Mouse (Mus musculus) embryonic facial prominence, embryonic 12.5 days (tissue): Measurements from ENCODE around the gene Pold4. TPM values are rescaled to one million over a fixed set of nuclear protein-coding genes. Genes with fewer than 3 reads are reported as not detected.

Source experiments
- ATAC-seq: fragments of 200-750 bp; cut with Nextera tagmentation; 2 replicates; pipeline ENCODE4 v1.8.0; 2017; ENCODE audit not compliant: insufficient number of reproducible peaks, insufficient read depth, low FRiP score, low TSS enrichment
- H3K27ac ChIP-seq: fragments of 300-500 bp; sonication (generic); 2 replicates; pipeline ENCODE4 v1.5.1; 2016; ENCODE audit warnings: mild to moderate bottlenecking
- H3K27me3 ChIP-seq: fragments of 300-500 bp; sonication (generic); 2 replicates; pipeline ENCODE4 v1.6.1; 2016; ENCODE audit warnings: mild to moderate bottlenecking, moderate library complexity
- H3K36me3 ChIP-seq: fragments of 300-500 bp; sonication (generic); 2 replicates; pipeline ENCODE4 v1.6.1; 2016; ENCODE audit warnings: mild to moderate bottlenecking
- H3K4me1 ChIP-seq: fragments of 300-500 bp; sonication (generic); 2 replicates; pipeline ENCODE4 v1.6.1; 2016
- H3K4me2 ChIP-seq: fragments of 300-500 bp; sonication (generic); replicated peaks from 2 replicates; pipeline ENCODE4 v1.6.1; 2016; ENCODE audit warnings: mild to moderate bottlenecking, moderate library complexity
- H3K4me3 ChIP-seq: fragments of 300-500 bp; sonication (generic); 2 replicates; pipeline ENCODE4 v1.5.1; 2016; ENCODE audit warnings: mild to moderate bottlenecking
- H3K9ac ChIP-seq: fragments of 300-500 bp; sonication (generic); 2 replicates; pipeline ENCODE4 v1.6.1; 2016; ENCODE audit warnings: mild to moderate bottlenecking, moderate library complexity
- H3K9me3 ChIP-seq: fragments of 300-500 bp; sonication (generic); 2 replicates; pipeline ENCODE4 v1.6.1; 2016; ENCODE audit warnings: mild to moderate bottlenecking, moderate library complexity
- WGBS: fragments of 180-500 bp; shearing (Covaris S2); methylation state at CpG from one replicate; pipeline ENCODE4 v1.1.7; 2016; 5-methylcytosine and 5-hydroxymethylcytosine counted together
- polyA plus RNA-seq: library from polyadenylated mRNA; unstranded; fragments of >200 nt; fragmentation: Nextera tagmentation; extraction: Ambion mirVana; gene quantifications from 2 replicates; pipeline ENCODE4 v1.2.1, GENCODE M21; 2016

The Pold4 gene
- polyA plus RNA-seq, 1 experiment from 2014 or later, result 14.9 TPM

DNA sequence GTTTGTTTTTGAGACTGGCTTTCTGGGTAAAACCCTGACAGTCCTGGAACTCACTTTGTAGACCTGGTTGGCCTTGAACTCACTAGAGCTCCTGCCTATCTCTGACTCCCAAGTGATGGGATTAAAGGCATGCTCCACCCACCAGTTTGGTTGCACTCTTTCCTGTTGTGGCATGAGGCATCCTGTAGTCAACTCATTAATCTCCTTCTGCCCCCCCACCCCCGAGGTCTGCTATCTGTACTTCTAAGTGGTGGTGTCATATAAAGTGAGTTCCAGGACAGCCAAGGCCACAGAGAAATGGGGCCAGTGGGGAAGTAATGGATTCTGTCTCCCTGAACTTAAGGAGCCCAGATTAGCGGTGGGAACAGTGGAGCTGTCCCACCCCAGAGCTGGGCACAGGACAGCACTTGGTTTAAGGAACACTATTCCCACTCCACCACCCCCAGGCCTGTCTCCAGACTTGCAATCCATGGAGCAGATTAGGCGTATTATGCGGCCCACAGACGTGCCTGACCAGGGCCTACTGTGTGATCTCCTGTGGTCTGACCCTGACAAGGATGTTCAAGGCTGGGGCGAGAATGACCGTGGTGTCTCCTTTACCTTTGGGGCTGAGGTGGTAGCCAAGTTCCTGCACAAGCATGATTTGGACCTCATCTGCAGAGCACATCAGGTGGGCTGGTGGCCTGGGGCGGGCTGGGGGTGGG is 37.5 kb upstream of the Pold4 start:
- ATAC-seq, result no peak
- H3K4me1 ChIP-seq, result peaks cover 23% of the 10 kb centered on the region
- no peak overlapping the region for H3K9ac ChIP-seq
- WGBS, result 92% methylated on average over 8 of the region's 8 CpGs
- peaks cover 53% of the 10 kb centered on the region for H3K36me3 ChIP-seq
- peak overlapping the region; percentile 90; the same call in 1 of the 2 replicates for H3K4me2 ChIP-seq
- H3K27me3 ChIP-seq, result no peaks in the 10 kb centered on the region
- no peak overlapping the region for H3K27ac ChIP-seq
- H3K4me3 ChIP-seq, result no peak overlapping the region
- no peaks in the 10 kb centered on the region for H3K9me3 ChIP-seq

DNA sequence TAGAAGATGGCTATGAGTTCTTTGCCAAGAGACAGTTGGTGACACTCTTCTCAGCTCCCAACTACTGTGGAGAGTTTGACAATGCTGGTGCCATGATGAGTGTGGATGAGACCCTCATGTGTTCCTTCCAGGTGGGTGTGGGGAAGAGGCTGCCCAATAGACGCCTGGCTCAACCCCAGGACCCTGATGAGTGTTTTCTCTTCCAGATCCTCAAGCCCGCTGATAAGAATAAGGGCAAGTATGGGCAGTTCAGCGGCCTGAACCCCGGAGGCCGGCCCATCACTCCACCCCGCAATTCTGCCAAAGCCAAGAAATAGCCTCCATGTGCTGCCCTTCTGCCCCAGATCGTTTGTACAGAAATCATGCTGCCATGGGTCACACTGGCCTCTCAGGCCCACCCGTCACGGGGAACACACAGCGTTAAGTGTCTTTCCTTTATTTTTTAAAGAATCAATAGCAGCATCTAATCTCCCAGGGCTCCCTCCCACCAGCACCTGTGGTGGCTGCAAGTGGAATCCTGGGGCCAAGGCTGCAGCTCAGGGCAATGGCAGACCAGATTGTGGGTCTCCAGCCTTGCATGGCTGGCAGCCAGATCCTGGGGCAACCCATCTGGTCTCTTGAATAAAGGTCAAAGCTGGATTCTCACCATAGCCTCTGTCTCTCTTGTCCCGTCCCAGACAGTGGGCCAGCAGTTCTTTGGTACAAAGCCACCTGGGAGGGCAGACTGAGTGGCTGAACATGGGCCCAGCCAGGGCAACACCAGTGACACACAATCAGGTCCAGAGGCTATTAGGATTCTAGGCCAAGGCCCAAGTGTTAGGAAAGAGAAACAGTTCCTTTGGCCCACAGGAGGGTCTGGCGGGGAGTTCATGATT is 36.7 kb upstream of the Pold4 start:
- H3K4me1 ChIP-seq, result peaks cover 26% of the 10 kb centered on the region
- H3K36me3 ChIP-seq, result peaks cover 56% of the 10 kb centered on the region
- no peak for ATAC-seq
- H3K9me3 ChIP-seq, result no peaks in the 10 kb centered on the region
- WGBS, result 82% methylated on average over 12 of the region's 12 CpGs
- no peak overlapping the region for H3K9ac ChIP-seq
- no peak overlapping the region for H3K4me2 ChIP-seq
- H3K27ac ChIP-seq, result no peak overlapping the region
- H3K27me3 ChIP-seq, result no peaks in the 10 kb centered on the region
- H3K4me3 ChIP-seq, result no peak overlapping the region

DNA sequence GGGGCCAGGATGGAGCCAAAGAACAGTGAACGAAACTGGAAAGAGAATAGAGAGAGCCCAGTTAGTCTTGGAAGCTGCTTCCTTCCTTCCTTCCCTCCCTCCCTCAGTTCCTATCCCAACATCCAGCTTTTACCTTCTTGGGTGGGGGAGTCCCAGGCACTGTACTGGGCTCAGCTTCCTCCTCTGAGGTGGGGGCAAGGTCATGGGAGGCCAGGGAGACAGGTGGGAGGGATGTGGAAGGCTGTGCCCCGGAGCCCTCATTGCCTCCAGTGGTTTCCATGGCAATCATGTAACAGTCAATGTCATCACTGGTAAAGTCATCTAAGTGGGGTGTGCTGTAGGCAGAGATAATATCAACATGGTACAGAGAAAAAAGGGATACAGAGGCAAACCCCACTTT is 35.7 kb upstream of the Pold4 start:
- no peak overlapping the region for H3K4me2 ChIP-seq
- no peak overlapping the region for H3K9ac ChIP-seq
- no peaks in the 10 kb centered on the region for H3K9me3 ChIP-seq
- H3K27me3 ChIP-seq, result no peaks in the 10 kb centered on the region
- peak overlapping the region; percentile 12; the same call in 1 of the 2 replicates for H3K27ac ChIP-seq
- 60% methylated on average over 2 of the region's 2 CpGs for WGBS
- H3K36me3 ChIP-seq, result peaks cover 61% of the 10 kb centered on the region
- H3K4me3 ChIP-seq, result no peak overlapping the region
- peaks cover 36% of the 10 kb centered on the region for H3K4me1 ChIP-seq
- no peak for ATAC-seq

DNA sequence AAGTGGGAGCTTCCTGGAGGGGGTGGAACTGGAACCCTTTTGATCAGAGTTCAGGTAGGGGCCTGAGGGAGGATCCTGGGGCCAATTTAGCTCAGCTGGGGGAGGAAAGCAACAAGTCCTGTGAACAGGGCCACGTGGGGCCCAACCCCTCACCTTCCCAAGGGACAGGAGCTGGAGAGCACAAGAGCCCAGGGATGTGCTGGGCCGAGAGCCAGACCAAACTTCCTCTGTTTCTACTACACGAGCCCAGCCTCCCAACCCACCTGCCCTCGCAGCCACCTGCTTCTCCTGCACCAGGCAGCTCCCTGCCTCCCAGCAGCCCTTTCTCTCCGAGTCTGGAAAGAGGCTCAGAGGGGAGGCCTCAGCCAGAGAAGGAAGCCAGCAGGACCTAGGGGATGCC is 35.2 kb upstream of the Pold4 start:
- no peak overlapping the region for H3K4me3 ChIP-seq

DNA sequence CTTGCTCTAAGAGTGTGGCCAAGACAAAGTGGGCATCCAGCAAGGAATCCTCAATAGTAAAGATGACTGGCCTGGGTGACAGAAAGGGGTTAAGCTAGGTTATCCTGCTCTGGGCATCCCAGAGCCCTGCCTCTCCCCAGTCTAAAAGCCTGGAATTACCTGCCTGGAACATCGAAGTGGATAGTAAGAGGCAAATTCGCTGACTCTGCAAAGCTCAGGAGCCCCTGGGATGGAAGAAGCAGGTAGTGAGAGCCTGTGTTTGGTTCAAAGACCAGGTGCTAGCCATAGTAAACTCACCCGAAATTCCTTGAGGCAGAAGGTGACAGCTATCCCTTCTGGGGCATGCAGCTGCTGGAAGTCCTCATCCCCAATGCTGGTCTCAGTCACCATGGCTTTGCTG is 34.5 kb upstream of the Pold4 start:
- Histone ChIP-seq H3K36me3 (peaks cover 61% of the 10 kb centered on the region), H3K27ac (no peak overlapping the region), H3K9me3 (no peaks in the 10 kb centered on the region), H3K4me3 (no peak overlapping the region), H3K4me2 (no peak overlapping the region), H3K9ac (no peak overlapping the region), H3K27me3 (no peaks in the 10 kb centered on the region), H3K4me1 (peaks cover 38% of the 10 kb centered on the region)
- no peak for ATAC-seq
- WGBS, result 76% methylated on average over 3 of the region's 3 CpGs

More for the DNA sequence above, 35.2 kb upstream of the Pold4 start:
- no peak for ATAC-seq
- WGBS, result 25% methylated on average over 5 of the region's 5 CpGs
- no peak overlapping the region for H3K4me2 ChIP-seq
- no peak overlapping the region for H3K9ac ChIP-seq
- H3K4me1 ChIP-seq, result peaks cover 36% of the 10 kb centered on the region
- H3K27ac ChIP-seq, result peak overlapping the region; percentile 12; the same call in 1 of the 2 replicates
- H3K9me3 ChIP-seq, result no peaks in the 10 kb centered on the region
- H3K36me3 ChIP-seq, result peaks cover 61% of the 10 kb centered on the region
- H3K27me3 ChIP-seq, result no peaks in the 10 kb centered on the region

DNA sequence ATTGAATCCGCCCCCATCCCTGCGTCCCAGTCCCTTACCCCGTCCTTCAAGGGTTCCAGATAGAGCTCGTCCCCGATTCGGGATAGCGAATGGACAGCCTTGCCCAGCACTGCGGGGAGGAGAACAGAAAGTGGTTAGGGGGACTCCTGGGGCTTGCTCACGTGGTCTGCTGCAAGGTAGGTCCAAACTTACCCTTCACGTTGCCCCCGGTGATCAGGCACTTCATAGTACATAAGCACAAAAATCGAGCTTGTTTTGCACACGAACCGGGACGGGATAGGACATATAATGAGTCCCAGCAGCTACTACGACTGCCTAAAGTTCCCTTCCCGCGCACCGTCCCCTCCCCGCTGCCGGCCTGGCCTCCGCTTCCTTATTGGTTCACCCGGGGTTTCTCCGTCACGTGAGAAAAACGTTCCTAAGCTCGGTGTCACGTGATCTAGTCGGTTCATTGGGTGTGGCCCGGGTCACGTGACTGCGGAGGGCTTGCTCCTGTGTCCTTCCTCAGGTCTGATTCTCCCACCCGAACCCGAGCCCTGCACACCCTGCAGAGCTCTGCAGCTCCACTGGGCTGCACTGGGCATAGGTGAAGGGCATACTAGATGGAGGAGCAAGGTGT is 30.3 kb upstream of the Pold4 start, which contains the start of gene Rad9a:
Rad9a (minus strand) TSS at position 372 of the 619 bp plus-strand sequence.
- peak within 1 kb of the TSS; percentile 72 for H3K4me2 ChIP-seq
- peak within 1 kb of the TSS; percentile 70 for H3K4me3 ChIP-seq
- peak within 1 kb of the TSS; percentile 76 for H3K9ac ChIP-seq
- peaks cover 2% of the 10 kb centered on the region; the same call in 1 of the 2 replicates for H3K27me3 ChIP-seq
- ATAC-seq, result peak; percentile 75
- H3K9me3 ChIP-seq, result no peaks in the 10 kb centered on the region
- peak within 1 kb of the TSS; percentile 58 for H3K27ac ChIP-seq
- WGBS, result under 1% methylated on average over 34 of the region's 34 CpGs
- H3K36me3 ChIP-seq, result peaks cover 26% of the 10 kb centered on the region
- peaks cover 27% of the 10 kb centered on the region for H3K4me1 ChIP-seq

DNA sequence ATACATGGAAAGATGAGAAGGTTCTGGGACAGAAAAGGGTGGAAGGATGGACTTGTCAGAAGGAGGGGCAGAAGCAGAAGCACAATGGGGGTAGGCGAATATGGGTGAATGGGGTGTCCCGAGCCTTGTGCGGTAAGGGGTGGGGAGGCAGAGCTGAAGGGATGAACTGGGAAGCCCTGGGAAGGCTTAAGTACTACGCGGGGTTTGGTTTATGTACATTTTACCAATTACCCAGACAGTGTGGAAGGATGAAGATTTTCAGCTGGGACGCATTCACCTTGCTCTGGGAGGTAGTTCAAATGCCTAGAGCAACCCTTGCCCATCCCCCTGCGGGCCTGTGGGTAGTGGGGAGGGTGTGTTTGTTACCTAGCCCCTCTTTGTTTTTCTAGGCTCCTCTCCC is 29.6 kb upstream of the Pold4 start:
- peak overlapping the region; percentile 72 for H3K4me2 ChIP-seq
- 28% methylated on average over 7 of the region's 7 CpGs for WGBS
- H3K4me3 ChIP-seq, result peak overlapping the region; percentile 70
- peak overlapping the region; percentile 47 for H3K9ac ChIP-seq
- H3K4me1 ChIP-seq, result peaks cover 22% of the 10 kb centered on the region
- ATAC-seq, result no peak
- peaks cover 2% of the 10 kb centered on the region; the same call in 1 of the 2 replicates for H3K27me3 ChIP-seq
- H3K27ac ChIP-seq, result no peak overlapping the region
- peaks cover 19% of the 10 kb centered on the region; the same call in 1 of the 2 replicates for H3K36me3 ChIP-seq
- no peaks in the 10 kb centered on the region for H3K9me3 ChIP-seq

DNA sequence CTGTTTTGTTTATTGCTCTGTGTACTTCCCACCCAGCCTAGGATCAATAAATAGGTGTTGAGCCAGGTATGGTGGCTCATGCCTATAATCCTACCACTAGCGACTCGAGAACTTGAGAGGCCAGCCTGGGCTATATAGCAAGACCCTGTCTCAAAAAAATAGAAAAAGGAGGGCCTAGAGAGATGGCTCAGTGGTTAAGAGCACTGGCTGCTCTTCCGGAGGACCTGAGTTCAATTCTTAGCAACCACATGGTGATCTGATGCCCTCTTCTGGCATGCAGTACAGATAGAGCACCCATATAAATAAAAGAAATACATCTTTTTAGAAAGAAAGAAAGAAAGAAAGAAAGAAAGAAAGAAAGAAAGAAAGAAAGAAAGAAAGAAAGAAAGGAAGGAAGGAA is 28.6 kb upstream of the Pold4 start:
- ATAC-seq, result no peak
- Histone ChIP-seq H3K4me2 (no peak overlapping the region), H3K4me3 (no peak overlapping the region), H3K9ac (no peak overlapping the region), H3K4me1 (peaks cover 22% of the 10 kb centered on the region), H3K27me3 (peaks cover 2% of the 10 kb centered on the region; the same call in 1 of the 2 replicates), H3K36me3 (peaks cover 11% of the 10 kb centered on the region; the same call in 1 of the 2 replicates), H3K27ac (no peak overlapping the region), H3K9me3 (no peaks in the 10 kb centered on the region)
- 63% methylated on average over 3 of the region's 3 CpGs for WGBS

DNA sequence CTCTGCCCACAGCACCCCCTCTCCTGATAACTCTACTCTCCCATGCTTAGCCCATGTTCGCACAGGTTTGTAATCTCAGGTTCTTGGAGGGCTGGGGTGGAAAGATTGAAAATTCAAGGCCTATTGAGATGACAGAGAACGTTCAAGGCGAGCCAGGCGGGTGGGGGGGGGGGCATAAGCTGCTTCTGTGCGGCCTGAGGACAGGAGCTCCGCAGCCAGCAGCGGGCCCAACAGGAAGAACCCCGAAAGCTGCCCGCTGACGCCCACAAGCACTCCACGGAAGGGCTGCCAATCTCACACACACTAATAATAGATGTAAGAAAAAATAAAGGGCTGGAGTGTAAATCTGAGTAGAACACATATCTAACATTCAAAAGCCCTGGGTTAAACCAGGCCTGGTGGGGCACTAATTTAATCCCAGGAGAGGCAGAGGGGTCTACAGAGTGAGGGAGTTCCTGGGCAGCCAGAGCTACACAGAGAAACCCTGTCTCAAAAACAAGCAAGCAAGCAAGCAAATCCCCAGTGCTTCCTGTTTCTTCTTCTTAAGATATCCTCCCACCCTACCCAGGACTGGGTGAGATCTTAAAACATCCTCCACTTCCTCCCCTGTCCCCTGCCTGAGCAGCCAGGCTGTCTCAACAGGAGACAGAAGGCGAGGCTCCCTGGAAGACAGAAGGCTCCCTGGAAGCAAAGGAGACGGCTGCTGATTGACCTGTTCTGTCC is 27.9 kb upstream of the Pold4 start:
- Histone ChIP-seq H3K36me3 (peaks cover 11% of the 10 kb centered on the region; the same call in 1 of the 2 replicates), H3K27me3 (peaks cover 2% of the 10 kb centered on the region), H3K27ac (no peak overlapping the region), H3K9ac (no peak overlapping the region), H3K4me1 (peaks cover 22% of the 10 kb centered on the region), H3K9me3 (no peaks in the 10 kb centered on the region), H3K4me2 (no peak overlapping the region), H3K4me3 (no peak overlapping the region)
- ATAC-seq, result no peak
- 60% methylated on average over 13 of the region's 13 CpGs for WGBS

DNA sequence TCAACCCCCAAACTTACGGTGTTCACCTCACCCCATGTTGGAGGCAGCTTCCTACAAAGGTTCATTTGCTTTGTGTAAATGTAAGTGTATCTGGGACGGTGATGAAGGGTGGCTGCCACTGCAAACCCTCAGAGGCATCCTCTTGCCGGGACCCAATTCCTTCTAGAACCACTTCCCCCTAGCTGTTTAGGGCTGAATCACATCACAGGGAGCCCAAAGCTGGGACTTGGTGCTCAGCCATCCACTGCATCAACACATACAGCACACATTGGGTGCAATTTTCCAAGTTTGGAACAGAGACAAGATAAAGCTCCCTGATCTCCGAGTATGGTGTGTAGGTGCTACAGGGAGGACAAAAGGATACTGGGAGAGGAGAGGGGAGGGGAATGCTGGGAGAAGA is 26.8 kb upstream of the Pold4 start:
- 62% methylated on average over 4 of the region's 4 CpGs for WGBS
- no peak overlapping the region for H3K27ac ChIP-seq
- H3K4me3 ChIP-seq, result no peak overlapping the region
- ATAC-seq, result no peak
- H3K36me3 ChIP-seq, result peaks cover 6% of the 10 kb centered on the region; the same call in 1 of the 2 replicates
- no peak overlapping the region for H3K4me2 ChIP-seq
- H3K9ac ChIP-seq, result no peak overlapping the region
- H3K27me3 ChIP-seq, result peaks cover 2% of the 10 kb centered on the region
- H3K9me3 ChIP-seq, result no peaks in the 10 kb centered on the region
- H3K4me1 ChIP-seq, result peaks cover 21% of the 10 kb centered on the region

DNA sequence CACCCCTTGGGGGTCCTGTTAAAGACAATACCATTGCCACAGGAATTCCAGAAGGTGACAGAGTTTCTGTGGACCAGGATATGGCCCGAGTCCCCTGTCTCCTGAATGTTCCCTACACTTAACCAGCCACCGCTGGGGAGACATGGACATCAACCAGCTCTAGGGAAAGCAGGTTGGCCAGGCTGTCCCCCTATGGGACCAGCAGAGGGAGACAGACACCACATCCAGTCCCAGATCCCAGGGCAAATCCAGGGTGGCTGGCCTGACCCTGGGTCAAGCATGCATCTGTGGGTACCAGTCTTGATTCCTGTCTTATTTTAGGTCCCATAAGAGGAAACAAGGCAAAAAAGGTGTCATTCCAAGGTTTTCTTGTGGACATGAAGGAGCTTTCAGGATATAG is 24.7 kb upstream of the Pold4 start:
- H3K9ac ChIP-seq, result peak overlapping the region; percentile 24; the same call in 1 of the 2 replicates
- no peak overlapping the region for H3K4me3 ChIP-seq
- H3K27ac ChIP-seq, result no peak overlapping the region
- H3K36me3 ChIP-seq, result no peaks in the 10 kb centered on the region
- ATAC-seq, result no peak
- H3K9me3 ChIP-seq, result no peaks in the 10 kb centered on the region
- no peak overlapping the region for H3K4me2 ChIP-seq
- H3K27me3 ChIP-seq, result peaks cover 2% of the 10 kb centered on the region
- 5% methylated on average over 2 of the region's 2 CpGs for WGBS
- H3K4me1 ChIP-seq, result peaks cover 15% of the 10 kb centered on the region
